Mouse (Mus musculus) left cerebral cortex, adult 6 months (tissue): Measurements from ENCODE around the gene Fads2. TPM values are rescaled to one million over a fixed set of nuclear protein-coding genes. Genes with fewer than 3 reads are reported as not detected.

ENCODE experiments used
- long read RNA-seq, 2 experiments: library from polyadenylated mRNA; unstranded; transcript quantifications; one replicate each; pipeline ENCODE4 v2.0.0; 2019 to 2020
- polyA plus RNA-seq: library from polyadenylated mRNA; unstranded; fragments of <200 nt; fragmentation: Nextera tagmentation; gene quantifications from 2 replicates; pipeline ENCODE4 v1.2.3, GENCODE M21; 2021

Gene Fads2
- 65.4 and 73.2 TPM in 2 replicates for polyA plus RNA-seq
- long read RNA-seq, experiment 1, transcript Fads2-201 (12 exons, 3,150 nt): major isoform, 745 of 785 reads
- long read RNA-seq, experiment 1, partial matches to known transcripts: 13 of 785 reads
- long read RNA-seq, experiment 1, other reads (novel, unspliced or antisense): 23 of 785 reads
- long read RNA-seq, experiment 2, transcript Fads2-201 (12 exons, 3,150 nt): major isoform, 61 of 83 reads
- long read RNA-seq, experiment 2, partial matches to known transcripts: 13 of 83 reads
- long read RNA-seq, experiment 2, other reads (novel, unspliced or antisense): 9 of 83 reads

DNA sequence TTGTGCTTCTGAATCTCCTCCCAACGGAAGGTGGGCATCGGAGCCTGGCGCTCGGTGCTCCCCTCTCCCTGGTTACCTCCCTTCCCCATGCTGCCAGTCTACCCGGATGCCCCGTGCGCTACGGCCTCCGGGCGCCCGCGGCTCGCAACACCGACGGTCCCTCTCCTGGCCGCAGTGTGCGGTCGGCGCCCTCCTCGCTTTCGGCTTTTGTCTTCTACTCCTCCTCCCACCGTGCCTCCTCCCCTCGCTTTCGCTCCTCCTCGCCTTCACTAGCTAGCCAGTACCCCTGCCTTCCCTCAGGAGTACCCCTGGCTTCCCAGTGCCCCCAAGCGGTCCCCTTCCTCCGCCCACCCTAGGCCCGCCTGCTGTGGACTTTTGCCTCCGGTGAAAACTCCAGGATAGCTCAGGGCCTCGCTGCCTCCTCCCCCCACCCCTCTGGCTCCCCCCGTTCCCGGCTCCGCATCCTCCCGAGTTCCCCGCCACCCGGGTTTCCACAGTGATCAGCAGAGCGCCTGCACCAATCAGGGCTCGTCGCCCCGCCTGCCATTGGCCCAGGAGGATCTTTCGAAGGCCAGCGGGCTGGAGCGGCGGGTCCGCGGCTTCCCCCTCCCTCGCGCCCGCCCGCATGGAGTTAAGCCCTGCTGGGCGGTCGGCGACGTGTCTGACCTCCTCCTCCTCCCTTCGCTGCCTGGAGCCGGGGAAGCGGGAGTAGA is at the start of gene Fads2:
Fads2 (minus strand) TSS at position 406 of the 713 bp plus-strand sequence.

GRCm38 (mm10) chr19:10041388-10042148 is 60.0 kb downstream of the Fads2 start, which contains the start of gene Fads3:
Gene Fads3, plus strand, starts transcription at chr19:10041569.

Other genes with a start within 250 kb of the Fads2 start
- gene Incenp, start 202.2 kb downstream of the Fads2 start, polyA plus RNA-seq: 22.6 and 22.9 TPM in 2 replicates
- gene Fth1, start 121.1 kb downstream of the Fads2 start, polyA plus RNA-seq: 10,938 and 11,794 TPM in 2 replicates
- 1.1 and 1.7 TPM in 2 replicates for gene Best1, start 100.1 kb downstream of the Fads2 start, polyA plus RNA-seq
- 6.1 and 6.6 TPM in 2 replicates for gene Rab3il1, start 100.1 kb downstream of the Fads2 start, polyA plus RNA-seq
- 5.5 and 22.2 TPM in 2 replicates for gene Fads3, start 60.2 kb downstream of the Fads2 start, polyA plus RNA-seq
- gene Fads1, start 81.1 kb upstream of the Fads2 start, polyA plus RNA-seq: 148 and 175 TPM in 2 replicates
- gene Tmem258, start 102.3 kb upstream of the Fads2 start, polyA plus RNA-seq: 396 and 417 TPM in 2 replicates
- 15.6 and 21.1 TPM in 2 replicates for gene Fen1, start 102.4 kb upstream of the Fads2 start, polyA plus RNA-seq
- gene Myrf, start 139.0 kb upstream of the Fads2 start, polyA plus RNA-seq: 2.4 and 5.1 TPM in 2 replicates
- gene Dagla, start 203.1 kb upstream of the Fads2 start, polyA plus RNA-seq: 23.7 and 46.8 TPM in 2 replicates